Mouse (Mus musculus) layer of hippocampus, postnatal 14 days (tissue): ENCODE measurements around the gene 9530068E07Rik. TPM values are rescaled to one million over a fixed set of nuclear protein-coding genes. Genes with fewer than 3 reads are reported as not detected.
"Not testable (repeated sequence)": the region's sequence is repeated elsewhere in the genome, so short reads cannot be mapped to it uniquely, and the experiment has no call there.

Experiments used
- DNase-seq, 2 experiments: peaks; one replicate each; pipeline ENCODE4 v3.0.0; 2021 to 2022; ENCODE audit warnings: low spot score in 2 of 2, mixed read lengths in 1 of 2
- total RNA-seq, 2 experiments: library from RNA; stranded (reverse); gene quantifications; 2 replicates each; pipeline ENCODE4 v1.2.3; 2021

The 9530068E07Rik gene
- total RNA-seq, 2 experiments from 2014 or later, result 82.2 to 82.4 TPM

GRCm38 (mm10) chr11:52370538-52370937, 25.7 kb upstream of the 9530068E07Rik start:
- no peak for DNase-seq

DNA sequence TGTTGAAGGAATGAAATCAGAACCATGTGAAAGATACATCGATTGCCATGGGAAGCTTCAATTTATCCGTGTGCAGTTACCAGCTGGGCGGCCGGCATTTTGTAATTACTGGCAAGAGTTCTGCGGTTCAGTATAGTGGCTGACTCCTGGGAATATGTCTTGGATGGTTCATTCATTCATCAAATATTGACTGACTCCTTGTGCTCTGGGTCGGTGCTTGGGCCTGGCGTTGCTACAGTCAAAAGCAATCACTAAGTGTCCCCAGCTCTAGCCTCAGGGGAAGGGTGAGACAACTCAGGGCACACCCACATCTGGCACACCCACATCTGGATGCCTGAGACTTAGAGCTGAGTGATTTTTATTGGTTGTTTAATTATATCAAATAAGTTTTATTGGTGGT, 22.4 kb upstream of the 9530068E07Rik start:
- no peak for DNase-seq

- DNase-seq, result no peak
Observed at GRCm38 (mm10) chr11:52374340-52374739, 21.9 kb upstream of the 9530068E07Rik start.

DNA sequence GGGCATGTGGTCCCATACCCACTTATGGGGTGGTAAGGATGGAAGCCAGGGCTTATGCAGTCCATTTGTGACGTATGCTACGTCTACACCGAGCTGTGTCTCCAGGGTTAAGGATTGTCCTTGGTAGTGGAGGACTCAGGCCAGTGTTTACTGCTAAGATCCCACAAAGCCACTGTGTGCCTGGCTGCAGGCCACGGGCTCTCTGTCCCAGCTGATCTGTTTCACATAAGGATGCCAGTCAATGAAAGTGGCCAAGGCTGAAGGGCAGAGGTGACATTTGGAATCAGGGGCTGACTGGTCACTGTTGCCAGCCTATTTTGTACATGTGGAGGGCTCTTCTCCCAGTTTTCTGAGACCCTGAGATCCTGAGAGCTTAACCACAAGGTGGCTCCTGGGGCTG, 18.6 kb upstream of the 9530068E07Rik start:
- no peak for DNase-seq

DNA sequence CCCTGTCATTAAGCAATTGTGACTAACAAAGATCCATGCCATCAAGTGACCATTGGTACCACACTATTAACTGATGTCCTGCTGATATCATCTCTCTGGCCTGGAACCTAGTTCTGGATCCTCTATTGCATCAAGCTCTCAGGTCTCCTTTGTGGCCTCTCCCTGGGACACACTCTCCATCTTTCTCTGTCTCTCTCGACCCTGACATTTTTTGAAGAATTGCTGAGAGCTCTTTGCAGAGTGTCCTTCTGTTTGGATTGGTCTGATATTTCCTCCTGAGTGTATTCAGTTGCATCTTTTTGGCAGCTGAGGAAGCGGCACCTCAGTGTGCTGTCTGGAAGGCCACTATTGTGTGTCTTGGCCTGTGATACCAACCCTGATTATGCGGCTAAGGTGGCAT, 17.0 kb upstream of the 9530068E07Rik start:
- DNase-seq, result no peak

DNA sequence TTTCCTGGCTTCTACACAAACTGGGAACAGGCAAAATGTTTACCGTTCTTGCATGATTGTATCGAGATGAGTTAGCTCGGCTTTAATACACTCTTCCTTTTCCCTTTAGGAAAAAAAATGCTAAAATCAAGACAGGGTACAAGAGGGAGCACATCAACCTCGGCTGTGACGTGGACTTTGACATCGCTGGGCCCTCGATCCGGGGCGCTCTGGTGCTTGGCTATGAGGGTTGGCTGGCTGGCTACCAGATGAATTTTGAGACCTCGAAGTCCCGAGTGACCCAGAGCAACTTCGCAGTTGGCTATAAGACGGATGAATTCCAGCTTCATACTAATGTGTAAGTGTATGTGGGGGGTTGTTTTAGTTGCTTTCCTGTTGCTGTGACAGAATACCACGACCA, 12.5 kb upstream of the 9530068E07Rik start:
- DNase-seq, result no peak

- DNase-seq, result no peak
Observed at GRCm38 (mm10) chr11:52384667-52385066, 11.6 kb upstream of the 9530068E07Rik start.

- no peak for DNase-seq
Observed at GRCm38 (mm10) chr11:52386892-52387291, 9.3 kb upstream of the 9530068E07Rik start.

DNA sequence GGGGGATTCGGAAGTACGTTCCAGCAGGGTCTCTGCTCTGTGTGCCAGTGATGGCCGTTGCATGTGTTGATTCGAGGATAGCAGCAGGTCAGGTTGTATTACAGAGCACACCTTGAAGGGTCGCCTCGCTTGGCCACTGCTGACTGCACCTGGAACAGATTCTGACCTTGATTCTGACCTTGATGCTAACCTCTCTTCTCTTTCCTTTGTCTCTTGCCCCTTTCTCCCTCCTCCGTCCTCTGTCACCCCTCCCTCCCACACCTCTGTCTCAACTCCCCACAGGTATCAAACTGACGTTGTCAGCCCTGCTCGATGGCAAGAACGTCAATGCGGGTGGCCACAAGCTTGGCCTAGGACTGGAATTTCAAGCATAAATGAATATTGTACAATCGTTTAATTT, 8.1 kb upstream of the 9530068E07Rik start:
- DNase-seq, result no peak

- not testable (repeated sequence) for DNase-seq
Observed at GRCm38 (mm10) chr11:52388979-52389378, 7.2 kb upstream of the 9530068E07Rik start.

DNA sequence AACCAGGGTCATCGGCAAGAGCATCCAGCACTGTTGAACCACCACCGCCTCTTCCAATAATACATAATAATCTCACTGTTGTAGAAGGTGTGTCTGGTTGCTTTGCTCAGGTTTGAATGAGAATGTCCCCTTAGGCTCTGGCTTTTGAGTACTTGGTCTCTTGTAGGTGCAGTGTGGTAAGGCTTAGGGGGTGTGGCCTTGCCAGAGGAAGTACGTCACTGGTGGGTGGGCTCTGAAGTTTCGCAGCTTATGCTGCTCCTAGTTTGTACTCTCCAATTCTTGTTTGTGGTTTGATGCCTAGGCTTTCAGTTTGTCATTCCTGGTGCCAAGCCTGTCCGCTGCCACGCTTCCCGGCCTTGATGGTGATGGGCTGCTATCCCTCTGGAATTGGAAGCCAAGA, 6.3 kb upstream of the 9530068E07Rik start:
- no peak for DNase-seq

DNA sequence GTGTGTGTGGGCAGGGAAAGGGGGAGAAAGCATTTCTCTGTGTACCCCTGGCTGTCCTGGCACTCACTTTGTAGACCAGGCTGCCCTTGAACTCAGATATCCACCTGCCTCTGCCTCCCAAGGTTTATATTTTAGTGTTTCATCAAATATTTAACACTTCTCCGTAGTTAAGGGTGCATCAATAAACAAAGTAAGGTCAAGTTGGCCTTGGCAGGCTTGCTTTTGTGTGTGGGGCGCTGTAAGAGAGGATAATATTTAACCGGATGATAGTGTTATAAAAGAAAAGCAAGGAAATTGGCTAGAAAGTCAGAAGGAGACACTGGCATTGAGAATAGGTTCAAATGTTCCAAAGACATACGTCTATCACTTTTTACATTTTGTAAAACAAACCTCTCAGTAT, 1.7 kb upstream of the 9530068E07Rik start:
- no peak for DNase-seq

DNA sequence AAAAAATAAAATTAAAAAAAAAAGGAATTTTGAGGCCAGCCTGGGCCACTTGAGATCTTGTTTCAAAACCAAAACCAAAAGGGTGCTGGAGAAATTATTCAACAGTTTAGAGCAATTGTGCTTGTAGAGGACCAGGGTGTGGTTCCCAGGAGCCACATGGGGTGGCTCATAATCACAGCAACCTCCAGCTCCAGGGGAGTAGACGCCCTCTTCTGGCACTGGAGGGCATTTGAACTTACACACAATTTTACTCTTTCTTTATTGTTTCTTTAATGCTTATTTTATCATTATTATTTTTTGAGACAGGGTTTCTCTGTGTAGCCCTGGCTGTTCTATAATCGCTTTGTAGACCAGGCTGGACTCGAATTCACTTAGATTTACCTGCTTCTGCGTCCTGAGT, 885 bp upstream of the 9530068E07Rik start:
- DNase-seq, result no peak

GRCm38 (mm10) chr11:52396597-52397188, 465 bp downstream of the 9530068E07Rik start:
- DNase-seq, result no peak

- DNase-seq, result no peak
Observed at GRCm38 (mm10) chr11:52397385-52397987, 1.3 kb downstream of the 9530068E07Rik start.

- no peak for DNase-seq
Observed at GRCm38 (mm10) chr11:52401476-52401875, 5.2 kb downstream of the 9530068E07Rik start.

GRCm38 (mm10) chr11:52402566-52402965, 6.3 kb downstream of the 9530068E07Rik start:
- DNase-seq, result no peak

- no peak for DNase-seq
Observed at GRCm38 (mm10) chr11:52404209-52404608, 8.0 kb downstream of the 9530068E07Rik start.

GRCm38 (mm10) chr11:52405196-52405688, 9.0 kb downstream of the 9530068E07Rik start:
- no peak for DNase-seq

- DNase-seq, result no peak
Observed at GRCm38 (mm10) chr11:52409316-52409715, 13.1 kb downstream of the 9530068E07Rik start.

GRCm38 (mm10) chr11:52418358-52418757, 22.1 kb downstream of the 9530068E07Rik start:
- DNase-seq, result no peak

- no peak for DNase-seq
Observed at GRCm38 (mm10) chr11:52419246-52419645, 23.0 kb downstream of the 9530068E07Rik start.

DNA sequence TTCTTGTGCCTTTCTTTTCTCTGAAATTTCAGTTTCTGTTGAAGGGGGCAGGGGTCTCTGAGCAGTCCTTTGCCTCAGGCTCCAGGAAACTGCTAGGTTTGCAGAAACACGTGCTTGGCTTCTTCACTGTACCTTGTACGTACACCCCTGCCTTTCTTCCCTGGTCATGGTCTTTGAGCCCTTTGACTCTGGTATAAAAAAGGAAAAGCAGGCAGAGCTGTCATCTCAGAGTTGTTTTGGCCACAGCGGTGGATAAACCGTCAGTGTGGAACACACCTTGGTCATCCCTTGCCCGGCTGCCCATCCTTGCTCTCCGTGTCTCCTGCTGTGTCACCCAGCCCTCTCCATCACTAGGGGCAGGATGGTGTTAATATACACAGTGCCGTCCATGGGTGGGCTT, 23.6 kb downstream of the 9530068E07Rik start:
- no peak for DNase-seq
